Mouse (Mus musculus) right cerebral cortex, postnatal 4 days (tissue): ENCODE results near the gene Tmem175.

Experiments used
- DNase-seq: peaks from one replicate; pipeline ENCODE4 v3.0.0-alpha.2; 2022

The Tmem175 gene

GRCm38 (mm10) chr5:108654444-108654990 is 24.9 kb downstream of the Tmem175 start:
- no peak for DNase-seq

GRCm38 (mm10) chr5:108655381-108655780 is 25.8 kb downstream of the Tmem175 start:
- DNase-seq: no peak

GRCm38 (mm10) chr5:108655891-108656650 is 26.5 kb downstream of the Tmem175 start:
- DNase-seq: no peak

GRCm38 (mm10) chr5:108657406-108657805 is 27.8 kb downstream of the Tmem175 start:
- no peak for DNase-seq

- no peak for DNase-seq
These were observed 29.0 kb downstream of the Tmem175 start for GRCm38 (mm10) chr5:108658611-108659010.

- DNase-seq: no peak
These were observed 30.4 kb downstream of the Tmem175 start, which contains the start of gene Idua for GRCm38 (mm10) chr5:108659698-108660631. TSS of gene Idua (plus strand) at chr5:108660331.

- DNase-seq: peak; percentile 88
These were observed 31.2 kb downstream of the Tmem175 start for GRCm38 (mm10) chr5:108660632-108661268.

- DNase-seq: no peak
These were observed 33.2 kb downstream of the Tmem175 start for GRCm38 (mm10) chr5:108662772-108663171.

GRCm38 (mm10) chr5:108665066-108665465 is 35.5 kb downstream of the Tmem175 start:
- no peak for DNase-seq

GRCm38 (mm10) chr5:108667370-108667769 is 37.8 kb downstream of the Tmem175 start:
- no peak for DNase-seq

- DNase-seq: no peak
These were observed 38.9 kb downstream of the Tmem175 start for GRCm38 (mm10) chr5:108668387-108668932.

- DNase-seq: peak; percentile 77
These were observed 39.7 kb downstream of the Tmem175 start, which contains the start of gene Dgkq for GRCm38 (mm10) chr5:108668977-108669936. TSS of gene Dgkq (minus strand) at chr5:108669672.

- DNase-seq: no peak
These were observed 40.4 kb downstream of the Tmem175 start for GRCm38 (mm10) chr5:108669986-108670385.

- DNase-seq: peak; percentile 58
These were observed 41.2 kb downstream of the Tmem175 start for GRCm38 (mm10) chr5:108670785-108671184.

- DNase-seq: no peak
These were observed 42.2 kb downstream of the Tmem175 start for GRCm38 (mm10) chr5:108671757-108672156.

- DNase-seq: no peak
These were observed 45.1 kb downstream of the Tmem175 start for GRCm38 (mm10) chr5:108674624-108675023.

- DNase-seq: no peak
These were observed 45.8 kb downstream of the Tmem175 start, which contains the start of gene Slc26a1 for GRCm38 (mm10) chr5:108675251-108675816. TSS of gene Slc26a1 (minus strand) at chr5:108675569.

- DNase-seq: no peak
These were observed 47.4 kb downstream of the Tmem175 start for GRCm38 (mm10) chr5:108676772-108677498.

- DNase-seq: peak; percentile 85
These were observed 48.2 kb downstream of the Tmem175 start for GRCm38 (mm10) chr5:108677605-108678295.
